Mouse (Mus musculus): ENCODE results near the gene Cux2. TPM values are rescaled to one million over a fixed set of nuclear protein-coding genes. Genes with fewer than 3 reads are reported as not detected.

The Cux2 gene
- polyA plus RNA-seq, 1 experiment: 6.4 TPM

- Histone ChIP-seq H3K4me1 (ENCODE audit: control insufficient read depth, insufficient read depth, low read length) (peaks cover 33% of the 10 kb centered on the region), H3K4me3 (replicated peaks; ENCODE audit: extremely low read depth, low read depth, low read length) (peak overlapping the region; percentile 67)
- 14% methylated on average over 12 of the region's 12 CpGs for WGBS
- TF ChIP-seq CTCF (IDR thresholded peaks at IDR 0.05; ENCODE audit: insufficient read depth, low read length): no peak
- TF ChIP-seq POLR2A (IDR thresholded peaks at IDR 0.05; ENCODE audit: borderline replicate concordance, extremely low read depth, low read depth, low read length): peak; percentile 24; the same call in 1 of the 2 replicates
- no peak for DNase-seq
Observed at GRCm38 (mm10) chr5:121834991-121835747, 214.7 kb downstream of the Cux2 start.

GRCm38 (mm10) chr5:121834241-121834606 lies 215.7 kb downstream of the Cux2 start:
- TF ChIP-seq POLR2A (IDR thresholded peaks at IDR 0.05; ENCODE audit: borderline replicate concordance, extremely low read depth, low read depth, low read length): no peak
- TF ChIP-seq CTCF (IDR thresholded peaks at IDR 0.05; ENCODE audit: insufficient read depth, low read length): no peak
- peak overlapping the region; percentile 33 for H3K4me3 ChIP-seq (replicated peaks; ENCODE audit: extremely low read depth, low read depth, low read length)
- H3K4me1 ChIP-seq (ENCODE audit: control insufficient read depth, insufficient read depth, low read length): peaks cover 33% of the 10 kb centered on the region
- WGBS: 43% methylated on average over 7 of the region's 7 CpGs
- no peak for DNase-seq

- TF ChIP-seq CTCF (IDR thresholded peaks at IDR 0.05; ENCODE audit: insufficient read depth, low read length) (no peak), POLR2A (IDR thresholded peaks at IDR 0.05; ENCODE audit: borderline replicate concordance, extremely low read depth, low read depth, low read length) (no peak)
- DNase-seq: no peak
- 25% methylated on average over 10 of the region's 10 CpGs for WGBS
Observed at GRCm38 (mm10) chr5:121833572-121834240, 216.2 kb downstream of the Cux2 start.

GRCm38 (mm10) chr5:121833159-121833558 lies 216.7 kb downstream of the Cux2 start:
- TF ChIP-seq POLR2A (IDR thresholded peaks at IDR 0.05; ENCODE audit: borderline replicate concordance, extremely low read depth, low read depth, low read length) (no peak), CTCF (IDR thresholded peaks at IDR 0.05; ENCODE audit: insufficient read depth, low read length) (no peak)
- 55% methylated on average over 2 of the region's 2 CpGs for WGBS
- Histone ChIP-seq H3K4me1 (ENCODE audit: control insufficient read depth, insufficient read depth, low read length) (peaks cover 31% of the 10 kb centered on the region), H3K4me3 (replicated peaks; ENCODE audit: extremely low read depth, low read depth, low read length) (peak overlapping the region; percentile 17)
- DNase-seq: no peak

More at GRCm38 (mm10) chr5:121833572-121834240, 216.2 kb downstream of the Cux2 start:
- H3K4me3 ChIP-seq (replicated peaks; ENCODE audit: extremely low read depth, low read depth, low read length): peak overlapping the region; percentile 33
- H3K4me1 ChIP-seq (ENCODE audit: control insufficient read depth, insufficient read depth, low read length): peaks cover 31% of the 10 kb centered on the region

GRCm38 (mm10) chr5:121832376-121833155 lies 217.3 kb downstream of the Cux2 start:
- no peak for DNase-seq
- TF ChIP-seq CTCF (IDR thresholded peaks at IDR 0.05; ENCODE audit: insufficient read depth, low read length): no peak
- WGBS: 43% methylated on average over 5 of the region's 6 CpGs
- H3K4me1 ChIP-seq (ENCODE audit: control insufficient read depth, insufficient read depth, low read length): peaks cover 28% of the 10 kb centered on the region
- no peak overlapping the region for H3K4me3 ChIP-seq (replicated peaks; ENCODE audit: extremely low read depth, low read depth, low read length)

GRCm38 (mm10) chr5:121831002-121831601 lies 218.8 kb downstream of the Cux2 start:
- peaks cover 28% of the 10 kb centered on the region for H3K4me1 ChIP-seq (ENCODE audit: control insufficient read depth, insufficient read depth, low read length)
- no peak for TF ChIP-seq CTCF (IDR thresholded peaks at IDR 0.05; ENCODE audit: insufficient read depth, low read length)
- no peak for TF ChIP-seq POLR2A (IDR thresholded peaks at IDR 0.05; ENCODE audit: borderline replicate concordance, extremely low read depth, low read depth, low read length)
- H3K4me3 ChIP-seq (replicated peaks; ENCODE audit: extremely low read depth, low read depth, low read length): no peak overlapping the region
- WGBS: 85% methylated on average over 6 of the region's 6 CpGs
- no peak for DNase-seq

GRCm38 (mm10) chr5:121828491-121829432 lies 221.1 kb downstream of the Cux2 start:
- no peak for DNase-seq
- Histone ChIP-seq H3K4me3 (replicated peaks; ENCODE audit: extremely low read depth, low read depth, low read length) (no peak overlapping the region), H3K4me1 (ENCODE audit: control insufficient read depth, insufficient read depth, low read length) (peaks cover 27% of the 10 kb centered on the region)
- 54% methylated on average over 79 of the region's 82 CpGs for WGBS
- TF ChIP-seq POLR2A (IDR thresholded peaks at IDR 0.05; ENCODE audit: borderline replicate concordance, extremely low read depth, low read depth, low read length): no peak
- TF ChIP-seq CTCF (IDR thresholded peaks at IDR 0.05; ENCODE audit: insufficient read depth, low read length): no peak

GRCm38 (mm10) chr5:121827876-121828275 lies 222.0 kb downstream of the Cux2 start:
- peaks cover 32% of the 10 kb centered on the region for H3K4me1 ChIP-seq (ENCODE audit: control insufficient read depth, insufficient read depth, low read length)
- no peak overlapping the region for H3K4me3 ChIP-seq (replicated peaks; ENCODE audit: extremely low read depth, low read depth, low read length)
- DNase-seq: no peak
- no peak for TF ChIP-seq CTCF (IDR thresholded peaks at IDR 0.05; ENCODE audit: insufficient read depth, low read length)
- TF ChIP-seq POLR2A (IDR thresholded peaks at IDR 0.05; ENCODE audit: borderline replicate concordance, extremely low read depth, low read depth, low read length): no peak
- WGBS: 78% methylated on average over 4 of the region's 4 CpGs
